Mouse (Mus musculus): Measurements from ENCODE around the gene Fam168a.

- TF ChIP-seq CTCF (IDR thresholded peaks at IDR 0.05; ENCODE audit: borderline replicate concordance, extremely low read depth, insufficient read depth, insufficient read length), result no peak
- TF ChIP-seq POLR2A (IDR thresholded peaks at IDR 0.05; ENCODE audit: borderline replicate concordance, extremely low read depth, insufficient read depth, insufficient read length, poor library complexity, severe bottlenecking), result no peak
Measured at GRCm38 (mm10) chr7:100841608-100842007, 135.2 kb downstream of the Fam168a start.

Measured in brain, embryonic 14.5 days (tissue).